Mouse (Mus musculus) limb, embryonic 11.5 days (tissue): ENCODE results near the gene Phf21a. TPM values are rescaled to one million over a fixed set of nuclear protein-coding genes. Genes with fewer than 3 reads are reported as not detected.

Experiments
- ATAC-seq: fragments of 200-750 bp; cut with Nextera tagmentation; 2 replicates; pipeline ENCODE4 v1.8.0; 2017; ENCODE audit warnings: low read depth; ENCODE audit not compliant: insufficient number of reproducible peaks, low FRiP score, low TSS enrichment
- DNase-seq: peaks from one replicate; pipeline ENCODE4 v3.0.0-alpha.2; 2015; ENCODE audit warnings: low spot score
- H3K27ac ChIP-seq: fragments of 300-500 bp; sonication (generic); replicated peaks from 2 replicates; pipeline ENCODE4 v1.5.1; 2014; ENCODE audit warnings: low read depth, mild to moderate bottlenecking, low read length
- H3K27me3 ChIP-seq: fragments of 300-500 bp; sonication (generic); 2 replicates; pipeline ENCODE4 v1.6.1; 2014; ENCODE audit warnings: mild to moderate bottlenecking, low read length, mixed read lengths; ENCODE audit not compliant: control insufficient read depth, insufficient read depth
- H3K36me3 ChIP-seq: fragments of 300-500 bp; sonication (generic); 2 replicates; pipeline ENCODE4 v1.6.1; 2014; ENCODE audit warnings: mild to moderate bottlenecking, low read length, moderate library complexity, mixed read lengths; ENCODE audit not compliant: control insufficient read depth, insufficient read depth
- H3K4me1 ChIP-seq: fragments of 300-500 bp; sonication (generic); 2 replicates; pipeline ENCODE4 v1.6.1; 2014; ENCODE audit warnings: low read length, mixed read lengths; ENCODE audit not compliant: control insufficient read depth, insufficient read depth
- H3K4me2 ChIP-seq: fragments of 300-500 bp; sonication (generic); 2 replicates; pipeline ENCODE4 v1.6.1; 2014; ENCODE audit warnings: low read depth, mild to moderate bottlenecking, moderate library complexity; ENCODE audit not compliant: severe bottlenecking
- H3K4me3 ChIP-seq: fragments of 300-500 bp; sonication (generic); 2 replicates; pipeline ENCODE4 v1.5.1; 2014; ENCODE audit warnings: low read depth, low read length
- H3K9ac ChIP-seq: fragments of 300-500 bp; sonication (generic); 2 replicates; pipeline ENCODE4 v1.6.1; 2014; ENCODE audit warnings: mild to moderate bottlenecking, low read length
- H3K9me3 ChIP-seq: fragments of 300-500 bp; sonication (generic); 2 replicates; pipeline ENCODE4 v1.6.1; 2016; ENCODE audit warnings: low read length; ENCODE audit not compliant: control insufficient read depth
- WGBS: fragments of 180-500 bp; shearing (Covaris S2); extraction: QIAGEN DNeasy Blood & Tissue Kit; methylation state at CpG from one replicate; pipeline ENCODE4 v1.1.7; 2014; 5-methylcytosine and 5-hydroxymethylcytosine counted together
- polyA plus RNA-seq: library from polyadenylated mRNA; unstranded; fragments of >200 nt; fragmentation: Nextera tagmentation; extraction: Ambion mirVana; gene quantifications from 2 replicates; pipeline ENCODE4 v1.2.1, GENCODE M21; 2014

The Phf21a gene
- polyA plus RNA-seq, 1 experiment from 2014 or later: 38.7 TPM

DNA sequence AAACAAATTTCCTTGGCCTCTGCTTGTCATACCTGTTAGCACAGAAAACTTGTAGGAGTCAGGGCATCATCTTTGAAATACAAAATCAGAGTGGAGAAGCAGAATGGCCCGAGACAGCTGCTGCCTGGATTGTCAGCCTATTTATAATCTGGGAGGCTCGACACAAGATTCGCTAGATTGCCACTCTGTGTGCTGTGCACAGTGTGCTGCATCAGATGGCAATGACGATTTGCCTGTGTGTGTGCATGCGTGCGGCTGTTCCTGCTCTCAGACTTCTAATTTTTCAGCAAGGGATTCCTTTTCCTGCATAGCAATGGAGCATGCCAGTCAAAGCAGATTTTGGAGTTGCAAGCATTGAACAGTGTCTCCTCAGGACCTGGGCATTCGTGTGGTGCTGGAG is 185.7 kb downstream of the Phf21a start:
- Histone ChIP-seq H3K36me3 (peaks cover 2% of the 10 kb centered on the region; the same call in 1 of the 2 replicates), H3K4me2 (no peak overlapping the region), H3K27me3 (no peaks in the 10 kb centered on the region), H3K4me1 (no peaks in the 10 kb centered on the region), H3K9me3 (no peaks in the 10 kb centered on the region), H3K27ac (no peak overlapping the region), H3K4me3 (no peak overlapping the region), H3K9ac (no peak overlapping the region)
- ATAC-seq (no peak), DNase-seq (no peak)
- 87% methylated on average over 7 of the region's 7 CpGs for WGBS

DNA sequence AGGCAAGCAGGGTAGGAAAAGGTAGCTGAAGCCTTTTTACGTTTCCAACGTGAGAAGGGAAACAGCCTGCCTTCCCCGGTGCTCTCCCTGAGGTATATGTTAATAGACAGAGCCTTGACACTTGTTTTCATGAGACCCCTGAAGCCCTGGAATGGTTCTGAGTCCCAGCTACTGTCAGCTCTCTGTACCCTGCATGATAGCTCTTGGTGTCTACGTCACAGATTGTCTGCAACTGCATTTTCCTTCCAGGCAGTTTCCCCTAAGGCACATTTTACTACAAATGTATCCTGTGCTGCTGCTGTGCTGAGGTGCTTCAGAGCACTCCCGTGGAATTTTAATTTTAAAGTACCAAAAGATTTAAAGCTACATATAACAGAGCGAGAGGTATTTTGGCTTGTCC is 186.5 kb downstream of the Phf21a start:
- H3K4me2 ChIP-seq: no peak overlapping the region
- H3K9ac ChIP-seq: no peak overlapping the region
- no peak overlapping the region for H3K4me3 ChIP-seq
- no peak overlapping the region for H3K27ac ChIP-seq
- H3K4me1 ChIP-seq: no peaks in the 10 kb centered on the region
- WGBS: 80% methylated on average over 6 of the region's 6 CpGs
- DNase-seq: no peak
- no peak for ATAC-seq
- H3K27me3 ChIP-seq: no peaks in the 10 kb centered on the region
- no peaks in the 10 kb centered on the region for H3K9me3 ChIP-seq
- H3K36me3 ChIP-seq: peaks cover 2% of the 10 kb centered on the region; the same call in 1 of the 2 replicates

DNA sequence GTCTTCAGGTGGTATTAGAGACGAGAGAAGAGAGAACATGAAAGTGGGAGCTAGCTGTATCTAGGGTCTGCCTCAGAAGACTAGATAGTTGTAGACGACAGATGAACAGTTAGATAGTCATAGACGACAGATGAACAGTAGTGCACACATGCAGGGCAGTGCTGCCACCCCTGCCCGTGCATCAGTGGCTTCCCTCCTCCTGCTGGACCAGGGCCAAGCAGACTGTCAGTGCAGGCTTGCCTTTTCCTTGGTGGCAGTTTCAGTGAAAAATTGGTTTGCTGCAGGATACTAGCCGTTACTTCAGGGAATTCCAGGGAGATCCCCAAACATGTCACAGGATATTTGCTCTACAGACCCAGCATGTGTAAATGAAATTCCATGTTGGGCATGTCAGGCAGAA is 192.7 kb downstream of the Phf21a start:
- Histone ChIP-seq H3K9ac (no peak overlapping the region), H3K4me3 (no peak overlapping the region), H3K27ac (no peak overlapping the region), H3K9me3 (no peaks in the 10 kb centered on the region), H3K4me1 (no peaks in the 10 kb centered on the region), H3K4me2 (no peak overlapping the region), H3K36me3 (peaks cover under 1% of the 10 kb centered on the region; the same call in 1 of the 2 replicates), H3K27me3 (no peaks in the 10 kb centered on the region)
- ATAC-seq (no peak), DNase-seq (no peak)
- 84% methylated on average over 5 of the region's 5 CpGs for WGBS

DNA sequence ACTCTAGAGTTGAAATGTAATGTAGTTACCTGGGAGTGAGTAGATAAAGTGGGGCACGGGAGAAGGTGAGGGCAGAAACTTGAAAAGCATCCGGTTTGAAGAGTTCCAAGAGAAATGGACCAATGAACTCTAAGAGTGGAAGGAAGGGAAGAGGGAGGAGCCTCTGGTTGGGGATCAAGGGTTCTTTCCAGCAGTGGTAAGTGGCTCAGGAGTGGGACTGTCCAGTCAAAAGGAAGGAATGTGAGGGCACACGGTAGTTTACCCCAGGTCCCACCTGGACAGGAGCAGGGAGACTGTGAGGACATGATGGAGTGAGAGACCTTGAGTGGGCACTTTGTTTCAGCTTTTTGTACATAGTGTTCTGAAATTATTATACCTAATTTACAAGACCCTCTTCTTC is 196.4 kb downstream of the Phf21a start:
- H3K27me3 ChIP-seq: no peaks in the 10 kb centered on the region
- ATAC-seq: no peak
- WGBS: 78% methylated on average over 3 of the region's 3 CpGs

DNA sequence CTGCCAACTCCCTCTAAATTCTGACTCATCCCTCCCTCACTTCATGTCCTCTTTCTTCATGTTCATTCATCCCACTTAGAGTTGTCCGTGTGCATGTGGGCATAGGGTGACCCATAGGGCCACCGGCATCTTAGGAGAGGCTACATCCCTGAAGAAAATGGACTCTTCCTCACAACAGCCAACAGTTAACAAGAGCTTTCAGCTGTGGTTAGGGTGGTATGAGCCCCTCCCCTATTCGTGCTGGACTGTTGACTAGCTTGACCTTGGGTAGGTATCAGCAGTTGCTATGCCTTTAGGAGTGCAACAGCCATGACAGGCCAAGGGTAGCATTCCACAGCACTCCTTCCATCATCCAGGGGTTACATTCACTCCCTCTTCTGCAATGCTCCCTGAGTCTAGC is 198.6 kb downstream of the Phf21a start:
- Histone ChIP-seq H3K4me3 (no peak overlapping the region), H3K4me1 (no peaks in the 10 kb centered on the region), H3K27me3 (no peaks in the 10 kb centered on the region), H3K9ac (no peak overlapping the region), H3K4me2 (no peak overlapping the region), H3K9me3 (no peaks in the 10 kb centered on the region), H3K27ac (no peak overlapping the region), H3K36me3 (no peaks in the 10 kb centered on the region)
- 93% methylated on average over 3 of the region's 3 CpGs for WGBS
- ATAC-seq: no peak
- DNase-seq: no peak

More for the DNA sequence above, 196.4 kb downstream of the Phf21a start:
- no peaks in the 10 kb centered on the region for H3K9me3 ChIP-seq
- no peak overlapping the region for H3K9ac ChIP-seq
- H3K4me1 ChIP-seq: no peaks in the 10 kb centered on the region
- no peak overlapping the region for H3K27ac ChIP-seq
- no peaks in the 10 kb centered on the region for H3K36me3 ChIP-seq
- H3K4me3 ChIP-seq: no peak overlapping the region
- no peak for DNase-seq
- H3K4me2 ChIP-seq: no peak overlapping the region

DNA sequence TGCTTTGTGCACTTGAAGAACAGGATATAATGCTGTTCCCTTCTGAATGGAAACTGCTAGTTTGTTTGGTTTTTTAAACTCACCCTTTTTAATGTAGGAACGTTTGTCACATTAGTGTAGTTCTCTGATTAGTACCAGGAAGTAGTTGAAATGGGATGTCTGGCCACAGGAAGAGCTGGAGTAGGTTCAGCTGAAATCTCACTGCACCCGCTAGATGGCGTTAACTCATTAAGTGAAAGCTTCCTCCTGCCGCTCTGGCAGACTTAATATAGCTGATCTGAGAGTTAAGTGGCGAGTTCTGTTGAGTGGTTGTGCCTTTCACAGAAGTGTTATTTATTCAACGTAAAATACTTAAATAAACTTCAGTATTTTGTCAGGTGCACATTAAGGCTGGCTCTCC is 203.5 kb downstream of the Phf21a start:
- no peak for ATAC-seq
- no peak overlapping the region for H3K27ac ChIP-seq
- H3K9ac ChIP-seq: no peak overlapping the region
- peak; percentile 80 for DNase-seq
- no peaks in the 10 kb centered on the region for H3K27me3 ChIP-seq
- H3K4me3 ChIP-seq: no peak overlapping the region
- WGBS: 9% methylated on average over 6 of the region's 6 CpGs
- H3K36me3 ChIP-seq: no peaks in the 10 kb centered on the region
- no peaks in the 10 kb centered on the region for H3K4me1 ChIP-seq
- H3K4me2 ChIP-seq: no peak overlapping the region
- no peaks in the 10 kb centered on the region for H3K9me3 ChIP-seq

DNA sequence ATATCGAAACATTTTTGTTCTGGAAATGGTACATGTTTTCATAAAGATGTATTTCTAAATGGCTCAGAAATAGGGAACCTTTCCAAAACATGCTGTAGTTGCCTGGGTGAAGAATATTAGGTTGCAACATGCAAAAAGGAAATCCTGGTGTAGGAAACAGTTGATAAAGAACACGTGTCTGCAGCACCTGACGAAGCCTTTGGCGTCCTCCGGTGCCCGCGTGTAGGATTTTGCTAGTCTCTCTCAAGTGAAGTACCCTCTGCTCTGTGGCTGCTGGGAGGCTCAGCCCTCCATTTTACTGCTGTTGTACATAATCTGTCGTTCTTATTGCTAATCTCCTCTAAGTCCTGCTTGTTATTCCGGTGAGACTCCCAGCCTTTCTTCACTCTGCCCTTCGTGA is 207.0 kb downstream of the Phf21a start:
- H3K27ac ChIP-seq: no peak overlapping the region
- 73% methylated on average over 10 of the region's 10 CpGs for WGBS
- H3K4me3 ChIP-seq: no peak overlapping the region
- H3K27me3 ChIP-seq: no peaks in the 10 kb centered on the region
- ATAC-seq (no peak), DNase-seq (no peak)
- no peak overlapping the region for H3K4me2 ChIP-seq
- H3K36me3 ChIP-seq: no peaks in the 10 kb centered on the region
- H3K4me1 ChIP-seq: no peaks in the 10 kb centered on the region
- H3K9me3 ChIP-seq: no peaks in the 10 kb centered on the region
- H3K9ac ChIP-seq: no peak overlapping the region

DNA sequence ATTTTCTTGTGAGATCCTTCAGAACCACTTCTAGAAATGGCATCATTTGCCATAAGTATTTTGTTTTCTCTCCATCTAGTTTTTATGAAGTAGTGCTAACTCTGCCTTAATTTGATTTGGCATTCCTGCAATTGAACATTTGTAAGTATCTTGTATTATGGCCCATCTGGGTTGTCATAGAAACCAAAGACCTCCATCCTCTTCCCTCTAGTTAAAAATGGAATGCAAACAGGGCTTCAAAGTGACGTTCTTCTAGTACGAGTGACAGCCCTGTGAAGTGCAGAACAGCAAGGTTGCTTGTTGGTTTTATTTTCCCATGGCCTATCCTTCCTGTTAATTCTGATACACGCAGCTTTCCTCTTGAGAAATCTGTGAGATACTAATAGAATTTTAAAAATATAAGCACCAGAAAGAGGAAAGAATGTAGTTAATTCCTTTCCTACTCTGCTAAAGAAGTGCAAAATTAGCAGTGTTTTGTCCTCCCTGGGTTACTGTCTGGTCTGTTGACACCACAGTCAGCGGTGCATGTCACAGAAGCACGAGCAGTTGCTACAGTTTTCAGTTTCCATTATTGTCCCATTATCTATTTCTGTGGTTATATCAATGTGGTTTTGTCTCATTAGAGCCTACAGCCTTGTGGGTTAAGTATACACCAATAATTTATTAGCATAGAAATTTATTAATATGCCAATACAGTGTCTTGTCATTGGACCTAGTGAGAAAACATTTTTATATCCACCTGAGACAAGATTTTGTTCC is 209.1 kb downstream of the Phf21a start:
- no peaks in the 10 kb centered on the region for H3K9me3 ChIP-seq
- no peak overlapping the region for H3K4me3 ChIP-seq
- ATAC-seq: no peak
- DNase-seq: no peak
- no peaks in the 10 kb centered on the region for H3K36me3 ChIP-seq
- no peak overlapping the region for H3K9ac ChIP-seq
- H3K4me2 ChIP-seq: no peak overlapping the region
- no peaks in the 10 kb centered on the region for H3K27me3 ChIP-seq
- no peaks in the 10 kb centered on the region for H3K4me1 ChIP-seq
- WGBS: 70% methylated on average over 5 of the region's 5 CpGs
- no peak overlapping the region for H3K27ac ChIP-seq

DNA sequence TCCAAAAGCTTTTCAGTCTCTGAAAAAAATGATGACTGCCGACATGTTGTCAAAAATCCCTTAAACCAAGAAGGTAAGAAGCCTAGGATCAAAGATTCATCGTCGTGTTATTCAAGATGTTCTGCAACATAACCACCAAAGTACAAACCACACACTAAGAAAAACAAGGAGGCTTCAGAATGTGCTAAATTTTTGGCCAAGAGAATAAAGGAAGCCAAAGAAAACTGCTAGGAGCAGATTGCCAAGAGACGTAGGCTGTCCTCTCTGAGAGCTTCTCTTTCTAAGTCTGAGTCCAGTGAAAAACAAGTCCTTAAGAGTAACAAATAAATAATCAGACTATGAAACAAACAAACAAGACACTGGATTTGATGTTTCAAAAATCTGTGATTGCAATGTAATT is 219.6 kb downstream of the Phf21a start:
- Histone ChIP-seq H3K9me3 (no peaks in the 10 kb centered on the region), H3K27ac (no peak overlapping the region), H3K4me3 (no peak overlapping the region), H3K36me3 (no peaks in the 10 kb centered on the region), H3K9ac (no peak overlapping the region), H3K4me1 (no peaks in the 10 kb centered on the region), H3K27me3 (no peaks in the 10 kb centered on the region), H3K4me2 (no peak overlapping the region)
- DNase-seq (no peak), ATAC-seq (no peak)
- WGBS: 95% methylated on average over 4 of the region's 4 CpGs
